Mouse (Mus musculus) frontal cortex, postnatal 14 days (tissue): ENCODE measurements at regions not wholly inside any gene's neighbourhood (a gene's known extent, or its start where the extent isn't known, plus 50 kb on each side); places are given as distances from the start of the nearest gene placed in this dataset.

Experiments
- DNase-seq, 2 experiments: peaks; one replicate each; pipeline ENCODE4 v3.0.0; 2022; ENCODE audit warnings: low spot score in 2 of 2

DNA sequence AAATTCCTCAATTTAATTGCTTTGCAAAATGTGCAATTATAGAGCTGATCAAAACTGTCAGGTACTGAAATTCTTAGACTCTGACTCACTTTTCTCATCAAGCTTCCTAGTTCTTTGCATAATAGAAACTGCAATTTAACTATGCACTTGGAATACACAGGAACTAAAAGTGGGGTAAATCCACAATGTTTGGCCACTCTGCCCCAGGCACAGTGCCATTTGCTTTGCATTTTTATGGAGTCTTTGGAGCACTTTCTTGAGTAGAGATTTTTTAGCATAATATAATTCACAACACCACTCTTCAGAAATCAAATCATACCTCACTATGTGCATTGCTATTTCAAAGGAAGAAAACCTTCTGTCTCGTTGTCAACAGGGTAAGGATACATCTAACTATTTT lies 414.5 kb upstream of the A730009L09Rik start:
- no peak for DNase-seq

DNA sequence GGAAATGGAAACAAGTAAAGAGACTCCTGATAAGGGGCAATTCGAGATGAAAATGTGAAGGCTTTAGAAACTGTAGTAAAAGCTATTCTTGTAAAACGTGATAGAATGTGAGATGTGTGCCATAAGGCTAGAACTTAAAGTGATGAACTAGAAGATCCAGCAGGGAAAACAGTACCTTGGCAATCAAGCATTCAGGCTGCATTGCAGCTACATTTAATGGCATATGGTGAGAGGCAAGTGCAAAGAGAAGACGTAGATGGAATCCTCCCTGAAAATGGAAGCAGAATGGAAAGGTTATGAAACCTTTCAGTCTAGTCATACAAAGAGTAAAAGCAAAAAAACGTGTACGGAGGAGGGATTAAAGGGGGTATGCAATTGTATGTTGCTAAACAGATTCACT lies 403.3 kb upstream of the A730009L09Rik start:
- DNase-seq = no peak

DNA sequence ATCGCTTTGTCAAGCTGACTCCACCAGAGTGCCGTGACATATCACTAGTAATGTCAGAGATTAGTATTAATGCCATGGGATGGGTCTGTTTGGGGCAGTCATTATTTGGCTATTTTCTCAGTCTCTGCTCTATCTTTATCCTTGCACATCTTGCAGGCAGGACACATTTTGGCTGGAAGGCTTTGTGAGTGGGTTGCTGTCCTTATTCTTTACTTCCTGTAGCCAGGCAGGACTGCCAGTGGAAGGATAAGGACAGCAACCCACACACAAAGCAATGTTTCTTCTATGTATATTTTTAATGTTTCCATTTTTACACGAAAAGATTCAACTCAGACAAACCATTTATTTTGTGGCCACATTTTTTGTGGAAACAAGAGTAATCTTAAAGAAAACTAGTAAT lies 397.4 kb upstream of the A730009L09Rik start:
- DNase-seq = no peak

DNA sequence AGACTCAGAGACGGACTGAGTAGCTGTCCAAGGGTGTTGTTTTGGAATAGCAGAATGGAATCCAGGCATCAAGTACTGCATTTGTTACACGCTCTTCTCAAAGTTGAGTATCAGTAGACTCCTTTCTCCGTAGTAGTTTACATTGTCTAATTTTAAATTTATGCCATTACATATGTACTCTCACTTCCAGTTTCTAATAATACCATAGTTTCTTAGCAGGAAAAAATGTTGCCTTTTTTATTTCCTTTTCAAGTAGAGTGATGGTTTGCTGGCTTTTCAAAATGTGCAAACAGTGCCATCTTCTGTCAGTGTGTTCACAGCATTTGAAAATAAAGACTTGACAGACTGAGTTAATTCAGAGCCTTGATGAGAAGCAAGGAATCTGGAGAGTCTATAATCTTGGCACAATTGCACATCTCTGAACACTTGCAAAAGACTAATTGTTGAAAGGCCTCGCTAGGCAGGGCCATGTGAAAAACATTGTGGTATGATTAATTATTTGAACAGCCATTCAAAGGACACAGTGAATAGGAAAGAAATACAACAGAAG lies 379.2 kb upstream of the A730009L09Rik start:
- peak in 1 of 2 experiments; percentile 12 for DNase-seq

DNA sequence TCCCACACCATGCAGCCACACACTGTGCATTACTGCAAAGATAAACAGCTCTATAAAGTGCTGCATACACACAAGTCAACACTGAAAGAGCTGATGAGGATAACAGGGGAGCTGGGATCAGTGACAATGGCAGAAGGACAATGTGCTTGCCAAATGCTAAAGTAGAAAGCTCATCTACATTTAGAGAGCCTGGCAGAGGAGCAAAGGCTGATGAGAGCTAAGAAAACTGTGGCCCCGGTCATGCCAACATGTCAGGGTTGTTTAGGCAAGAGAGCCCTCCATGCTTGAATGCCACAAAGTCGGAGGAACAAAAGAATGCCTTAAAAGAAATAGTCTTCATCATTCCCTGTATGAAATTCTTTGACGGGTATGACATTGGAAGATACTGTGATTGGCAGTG lies 363.0 kb upstream of the A730009L09Rik start:
- DNase-seq = no peak

DNA sequence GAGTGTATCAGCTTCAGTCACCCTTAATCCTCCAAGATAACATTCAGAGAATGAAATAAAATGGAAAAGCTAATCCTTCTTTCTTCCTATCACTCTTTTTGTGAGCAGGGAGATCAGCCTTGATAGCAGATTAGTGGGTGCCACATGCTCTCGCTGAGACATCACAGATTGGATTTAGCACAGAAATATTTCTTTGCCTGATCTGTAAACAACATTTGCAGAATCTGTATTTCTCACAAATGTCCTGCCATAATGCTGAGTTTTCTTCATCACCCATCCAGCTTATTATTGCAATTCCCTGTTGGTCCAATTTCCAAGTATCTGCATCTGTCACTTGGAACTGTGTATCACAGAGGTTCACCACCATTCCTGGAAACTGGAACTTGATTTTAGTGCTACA lies 342.8 kb upstream of the A730009L09Rik start:
- DNase-seq = no peak
